Mouse (Mus musculus): ENCODE measurements at regions not wholly inside any gene's neighbourhood (a gene's known extent, or its start where the extent isn't known, plus 50 kb on each side); places are given as distances from the start of the nearest gene placed in this dataset.

- Histone ChIP-seq H3K4me3 (replicated peaks; ENCODE audit: low read length) (no peak overlapping the region), H3K9ac (no peak overlapping the region), H3K4me1 (replicated peaks; ENCODE audit: control insufficient read depth, insufficient read depth, low read length) (0 out of 2 replicates have a peak, but pooled peaks cover 7% of the 10 kb centered on the region), H3K4me2 (replicated peaks) (no peak overlapping the region), H3K27me3 (ENCODE audit: control insufficient read depth, insufficient read depth, low read length) (no peaks in the 10 kb centered on the region), H3K9me3 (ENCODE audit: control insufficient read depth, low read length) (no peaks in the 10 kb centered on the region), H3K27ac (no peak overlapping the region), H3K36me3 (replicated peaks; ENCODE audit: control insufficient read depth, insufficient read depth) (no peaks in the 10 kb centered on the region)
- 75% methylated on average over 13 of the region's 13 CpGs for WGBS
- DNase-seq (ENCODE audit: low spot score) = no peak
- ATAC-seq (ENCODE audit: low FRiP score) = no peak
Measured at GRCm38 (mm10) chr4:89509655-89510391, 169.4 kb upstream of the Dmrta1 start.

- Histone ChIP-seq H3K4me1 (replicated peaks; ENCODE audit: control insufficient read depth, insufficient read depth, low read length) (0 out of 2 replicates have a peak, but pooled peaks cover 7% of the 10 kb centered on the region), H3K27me3 (ENCODE audit: control insufficient read depth, insufficient read depth, low read length) (no peaks in the 10 kb centered on the region), H3K36me3 (replicated peaks; ENCODE audit: control insufficient read depth, insufficient read depth) (no peaks in the 10 kb centered on the region), H3K27ac (no peak overlapping the region), H3K4me3 (replicated peaks; ENCODE audit: low read length) (no peak overlapping the region), H3K9me3 (ENCODE audit: control insufficient read depth, low read length) (no peaks in the 10 kb centered on the region), H3K4me2 (replicated peaks) (0 out of 2 replicates have a peak overlapping the region, but pooled peaks have one; percentile 12), H3K9ac (no peak overlapping the region)
- 34% methylated on average over 6 of the region's 6 CpGs for WGBS
- no peak for DNase-seq (ENCODE audit: low spot score)
- no peak for ATAC-seq (ENCODE audit: low FRiP score)
Measured at GRCm38 (mm10) chr4:89508103-89508763, 171.0 kb upstream of the Dmrta1 start.

- ATAC-seq (ENCODE audit: low FRiP score) (no peak), DNase-seq (ENCODE audit: low spot score) (no peak)
- H3K4me3 ChIP-seq (replicated peaks; ENCODE audit: low read length) = no peak overlapping the region
- no peak overlapping the region for H3K4me2 ChIP-seq (replicated peaks)
- H3K36me3 ChIP-seq (replicated peaks; ENCODE audit: control insufficient read depth, insufficient read depth) = no peaks in the 10 kb centered on the region
- whole genome bisulfite sequencing = 13% methylated on average over 6 of the region's 6 CpGs
- H3K9ac ChIP-seq = no peak overlapping the region
- 0 out of 2 replicates have a peak, but pooled peaks cover 7% of the 10 kb centered on the region for H3K4me1 ChIP-seq (replicated peaks; ENCODE audit: control insufficient read depth, insufficient read depth, low read length)
- H3K27ac ChIP-seq = no peak overlapping the region
- H3K9me3 ChIP-seq (ENCODE audit: control insufficient read depth, low read length) = no peaks in the 10 kb centered on the region
- no peaks in the 10 kb centered on the region for H3K27me3 ChIP-seq (ENCODE audit: control insufficient read depth, insufficient read depth, low read length)
Measured at GRCm38 (mm10) chr4:89505368-89505819, 173.8 kb upstream of the Dmrta1 start.

- DNase-seq (ENCODE audit: low spot score) (no peak), ATAC-seq (ENCODE audit: low FRiP score) (no peak)
- H3K9ac ChIP-seq = no peak overlapping the region
- H3K36me3 ChIP-seq (replicated peaks; ENCODE audit: control insufficient read depth, insufficient read depth) = no peaks in the 10 kb centered on the region
- no peaks in the 10 kb centered on the region for H3K27me3 ChIP-seq (ENCODE audit: control insufficient read depth, insufficient read depth, low read length)
- no peaks in the 10 kb centered on the region for H3K4me1 ChIP-seq (replicated peaks; ENCODE audit: control insufficient read depth, insufficient read depth, low read length)
- H3K27ac ChIP-seq = no peak overlapping the region
- no peak overlapping the region for H3K4me3 ChIP-seq (replicated peaks; ENCODE audit: low read length)
- no peaks in the 10 kb centered on the region for H3K9me3 ChIP-seq (ENCODE audit: control insufficient read depth, low read length)
- no peak overlapping the region for H3K4me2 ChIP-seq (replicated peaks)
- 75% methylated on average over 4 of the region's 4 CpGs for WGBS
Measured at GRCm38 (mm10) chr4:89500232-89500631, 179.0 kb upstream of the Dmrta1 start.

- DNase-seq (ENCODE audit: low spot score) (no peak), ATAC-seq (ENCODE audit: low FRiP score) (no peak)
- no peaks in the 10 kb centered on the region for H3K27me3 ChIP-seq (ENCODE audit: control insufficient read depth, insufficient read depth, low read length)
- H3K27ac ChIP-seq = no peak overlapping the region
- H3K9ac ChIP-seq = no peak overlapping the region
- H3K4me1 ChIP-seq (replicated peaks; ENCODE audit: control insufficient read depth, insufficient read depth, low read length) = no peaks in the 10 kb centered on the region
- H3K9me3 ChIP-seq (ENCODE audit: control insufficient read depth, low read length) = no peaks in the 10 kb centered on the region
- H3K4me3 ChIP-seq (replicated peaks; ENCODE audit: low read length) = no peak overlapping the region
- H3K4me2 ChIP-seq (replicated peaks) = no peak overlapping the region
- 91% methylated on average over 8 of the region's 8 CpGs for WGBS
- no peaks in the 10 kb centered on the region for H3K36me3 ChIP-seq (replicated peaks; ENCODE audit: control insufficient read depth, insufficient read depth)
Measured at GRCm38 (mm10) chr4:89490947-89491346, 180.1 kb upstream of the Cdkn2b start.

GRCm38 (mm10) chr4:89487416-89488165 is 176.8 kb upstream of the Cdkn2b start:
- H3K36me3 ChIP-seq (replicated peaks; ENCODE audit: control insufficient read depth, insufficient read depth) = no peaks in the 10 kb centered on the region
- no peaks in the 10 kb centered on the region for H3K9me3 ChIP-seq (ENCODE audit: control insufficient read depth, low read length)
- ATAC-seq (ENCODE audit: low FRiP score) (no peak), DNase-seq (ENCODE audit: low spot score) (no peak)
- no peak overlapping the region for H3K9ac ChIP-seq
- 90% methylated on average over 5 of the region's 5 CpGs for WGBS
- H3K27me3 ChIP-seq (ENCODE audit: control insufficient read depth, insufficient read depth, low read length) = no peaks in the 10 kb centered on the region
- H3K4me3 ChIP-seq (replicated peaks; ENCODE audit: low read length) = no peak overlapping the region
- no peak overlapping the region for H3K27ac ChIP-seq
- no peak overlapping the region for H3K4me2 ChIP-seq (replicated peaks)
- no peaks in the 10 kb centered on the region for H3K4me1 ChIP-seq (replicated peaks; ENCODE audit: control insufficient read depth, insufficient read depth, low read length)

GRCm38 (mm10) chr4:89486963-89487362 is 176.1 kb upstream of the Cdkn2b start:
- no peak overlapping the region for H3K4me3 ChIP-seq (replicated peaks; ENCODE audit: low read length)
- no peaks in the 10 kb centered on the region for H3K27me3 ChIP-seq (ENCODE audit: control insufficient read depth, insufficient read depth, low read length)
- H3K9ac ChIP-seq = no peak overlapping the region
- DNase-seq (ENCODE audit: low spot score) = no peak
- no peak overlapping the region for H3K27ac ChIP-seq
- WGBS = 83% methylated on average over 4 of the region's 4 CpGs
- no peaks in the 10 kb centered on the region for H3K36me3 ChIP-seq (replicated peaks; ENCODE audit: control insufficient read depth, insufficient read depth)
- no peak overlapping the region for H3K4me2 ChIP-seq (replicated peaks)
- no peak for ATAC-seq (ENCODE audit: low FRiP score)
- no peaks in the 10 kb centered on the region for H3K9me3 ChIP-seq (ENCODE audit: control insufficient read depth, low read length)
- H3K4me1 ChIP-seq (replicated peaks; ENCODE audit: control insufficient read depth, insufficient read depth, low read length) = no peaks in the 10 kb centered on the region

GRCm38 (mm10) chr4:89485981-89486531 is 175.2 kb upstream of the Cdkn2b start:
- WGBS = 55% methylated on average over 11 of the region's 11 CpGs
- no peak overlapping the region for H3K9ac ChIP-seq
- ATAC-seq (ENCODE audit: low FRiP score) = no peak
- no peak overlapping the region for H3K4me3 ChIP-seq (replicated peaks; ENCODE audit: low read length)
- no peak overlapping the region for H3K27ac ChIP-seq
- no peaks in the 10 kb centered on the region for H3K36me3 ChIP-seq (replicated peaks; ENCODE audit: control insufficient read depth, insufficient read depth)
- H3K27me3 ChIP-seq (ENCODE audit: control insufficient read depth, insufficient read depth, low read length) = no peaks in the 10 kb centered on the region
- no peaks in the 10 kb centered on the region for H3K4me1 ChIP-seq (replicated peaks; ENCODE audit: control insufficient read depth, insufficient read depth, low read length)
- no peak for DNase-seq (ENCODE audit: low spot score)
- H3K4me2 ChIP-seq (replicated peaks) = no peak overlapping the region
- H3K9me3 ChIP-seq (ENCODE audit: control insufficient read depth, low read length) = no peaks in the 10 kb centered on the region
